Mouse (Mus musculus): ENCODE results near the gene Fam241a. TPM values are rescaled to one million over a fixed set of nuclear protein-coding genes. Genes with fewer than 3 reads are reported as not detected.
A peak's percentile ranks its signal among the peaks of the same experiment; 100 is the strongest.

The Fam241a gene
- polyA plus RNA-seq (2015; fragmentation: Nextera tagmentation; extraction: Ambion mirVana) = 14.1 and 16.6 TPM in 2 replicates

DNA sequence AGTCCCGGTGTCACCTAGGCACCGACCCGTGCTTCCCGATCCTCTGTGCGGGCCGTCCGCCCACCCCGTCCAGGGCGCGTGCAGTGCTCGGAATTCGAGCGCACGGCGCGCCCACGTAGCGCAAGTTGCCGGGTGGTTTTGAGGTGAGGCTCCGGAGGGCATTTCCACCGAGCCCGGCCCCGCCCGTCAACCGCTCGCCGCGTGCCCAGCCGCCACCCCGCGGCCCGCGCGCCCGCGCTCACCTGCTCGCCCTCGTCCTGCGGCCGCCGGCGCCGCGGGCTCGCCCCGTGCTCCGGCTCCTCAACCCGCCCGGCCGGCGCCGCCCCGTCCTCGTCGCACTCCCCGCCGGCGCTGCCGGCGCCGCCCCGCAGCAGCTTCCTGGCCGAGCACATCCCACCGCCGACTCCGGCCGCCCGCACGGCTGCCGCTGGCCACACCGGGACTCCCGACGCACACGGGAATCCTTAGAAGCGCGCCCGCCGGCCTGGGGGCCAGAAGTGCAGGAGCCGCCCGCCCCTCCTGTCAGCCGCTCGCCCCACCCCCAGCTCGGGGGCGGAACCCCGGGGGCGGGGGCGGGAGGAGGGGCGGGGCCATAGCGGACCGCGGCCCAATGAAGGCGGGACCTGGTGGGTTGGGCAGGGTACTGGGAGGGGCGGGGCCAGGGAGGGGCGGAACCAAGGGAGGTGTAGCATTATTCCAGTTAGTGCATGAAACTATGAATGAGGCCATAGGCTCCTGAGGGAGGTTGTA lies at the start of gene Fam241a:
Gene Fam241a (minus strand): TSS at position 533 of the 750 bp plus-strand sequence.
- Histone ChIP-seq H3K9me3 (replicated peaks; ENCODE audit: low read length) (no peaks in the 10 kb centered on the region), H3K9ac (ENCODE audit: low read depth, low read length) (peak within 1 kb of the TSS; percentile 73), H3K36me3 (ENCODE audit: insufficient read depth, low read length) (no peaks in the 10 kb centered on the region), H3K27ac (peak within 1 kb of the TSS; percentile 64), H3K27me3 (ENCODE audit: insufficient read depth, low read length) (no peaks in the 10 kb centered on the region), H3K4me2 (ENCODE audit: low read length) (peak within 1 kb of the TSS; percentile 71), H3K4me1 (replicated peaks; ENCODE audit: insufficient read depth, low read length) (no peaks in the 10 kb centered on the region), H3K4me3 (replicated peaks; ENCODE audit: low read depth, low read length) (peak within 1 kb of the TSS; percentile 76)
- ATAC-seq (replicated peaks; ENCODE audit: low FRiP score, low read depth) (peak; percentile 97), DNase-seq (ENCODE audit: low spot score) (peak; percentile 84)
- TF ChIP-seq CTCF (IDR thresholded peaks at IDR 0.05; ENCODE audit: low read depth) = no peak
- WGBS = 1% methylated on average over 88 of the region's 94 CpGs

DNA sequence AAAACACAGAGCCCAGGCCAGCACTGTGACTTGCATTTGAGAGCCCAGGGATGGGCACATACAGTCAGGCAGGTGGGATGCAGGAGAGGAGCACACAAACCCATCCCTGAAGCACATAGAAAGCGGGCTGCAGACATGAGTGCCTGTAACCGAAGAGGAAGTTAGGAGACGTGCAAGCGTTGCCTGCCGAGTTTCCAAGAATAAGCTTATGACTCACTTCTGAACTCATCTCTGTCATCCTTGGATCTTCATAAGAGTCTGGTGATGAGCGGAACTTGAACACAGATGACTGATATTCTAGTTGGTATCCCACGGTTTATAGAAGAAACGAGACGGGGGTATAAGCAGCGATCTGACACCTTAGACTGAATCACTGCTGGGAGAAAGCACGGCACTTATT lies 36.3 kb upstream of the Fam241a start:
- H3K27me3 ChIP-seq (ENCODE audit: insufficient read depth, low read length) = no peaks in the 10 kb centered on the region
- no peak for DNase-seq (ENCODE audit: low spot score)
- H3K9ac ChIP-seq (ENCODE audit: low read depth, low read length) = no peak overlapping the region
- ATAC-seq (replicated peaks; ENCODE audit: low FRiP score, low read depth) = no peak
- H3K4me3 ChIP-seq (replicated peaks; ENCODE audit: low read depth, low read length) = no peak overlapping the region
- H3K9me3 ChIP-seq (replicated peaks; ENCODE audit: low read length) = no peaks in the 10 kb centered on the region
- WGBS = 90% methylated on average over 11 of the region's 11 CpGs
- no peaks in the 10 kb centered on the region for H3K36me3 ChIP-seq (ENCODE audit: insufficient read depth, low read length)
- no peak overlapping the region for H3K4me2 ChIP-seq (ENCODE audit: low read length)
- TF ChIP-seq CTCF (IDR thresholded peaks at IDR 0.05; ENCODE audit: low read depth) = no peak
- H3K27ac ChIP-seq = no peak overlapping the region
- no peaks in the 10 kb centered on the region for H3K4me1 ChIP-seq (replicated peaks; ENCODE audit: insufficient read depth, low read length)

DNA sequence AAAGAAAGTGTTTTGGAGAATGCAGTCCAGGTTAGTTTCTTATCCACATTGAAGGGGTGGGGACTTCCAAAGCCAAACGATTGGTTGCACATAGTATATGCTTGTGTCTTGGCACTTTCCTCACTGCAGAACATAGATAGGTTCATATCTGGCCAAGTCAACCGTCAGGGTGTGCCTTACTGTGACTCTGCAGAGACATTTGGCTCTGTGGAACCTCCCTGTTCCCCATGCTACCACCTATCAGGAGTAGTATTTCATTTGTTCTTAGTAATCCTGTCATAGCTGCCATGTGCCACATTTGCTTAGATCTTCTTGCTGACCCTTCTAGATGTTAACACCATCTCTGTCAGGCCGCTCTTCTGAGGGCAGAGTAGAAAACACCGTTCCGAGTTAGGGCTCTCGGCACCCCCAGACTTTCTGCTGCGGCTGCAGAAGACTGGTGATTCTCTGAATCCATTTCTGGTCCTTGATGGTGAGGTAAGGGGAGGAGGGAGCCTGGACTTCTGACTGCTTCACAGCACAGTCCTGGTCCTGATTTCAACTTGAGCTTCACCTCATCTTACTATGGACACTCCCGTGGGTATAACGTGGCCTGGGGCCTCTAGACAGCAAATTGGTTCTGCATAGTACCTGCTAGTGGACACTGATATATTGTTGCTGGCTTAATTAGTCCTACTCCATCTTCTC lies 34.3 kb upstream of the Fam241a start:
- no peak for TF ChIP-seq CTCF (IDR thresholded peaks at IDR 0.05; ENCODE audit: low read depth)
- H3K4me3 ChIP-seq (replicated peaks; ENCODE audit: low read depth, low read length) = no peak overlapping the region
- H3K27ac ChIP-seq = no peak overlapping the region
- DNase-seq (ENCODE audit: low spot score) = no peak
- H3K27me3 ChIP-seq (ENCODE audit: insufficient read depth, low read length) = no peaks in the 10 kb centered on the region
- H3K36me3 ChIP-seq (ENCODE audit: insufficient read depth, low read length) = no peaks in the 10 kb centered on the region
- no peak overlapping the region for H3K9ac ChIP-seq (ENCODE audit: low read depth, low read length)
- no peak overlapping the region for H3K4me2 ChIP-seq (ENCODE audit: low read length)
- no peaks in the 10 kb centered on the region for H3K9me3 ChIP-seq (replicated peaks; ENCODE audit: low read length)
- no peak for ATAC-seq (replicated peaks; ENCODE audit: low FRiP score, low read depth)
- WGBS = 85% methylated on average over 9 of the region's 9 CpGs
- H3K4me1 ChIP-seq (replicated peaks; ENCODE audit: insufficient read depth, low read length) = no peaks in the 10 kb centered on the region

DNA sequence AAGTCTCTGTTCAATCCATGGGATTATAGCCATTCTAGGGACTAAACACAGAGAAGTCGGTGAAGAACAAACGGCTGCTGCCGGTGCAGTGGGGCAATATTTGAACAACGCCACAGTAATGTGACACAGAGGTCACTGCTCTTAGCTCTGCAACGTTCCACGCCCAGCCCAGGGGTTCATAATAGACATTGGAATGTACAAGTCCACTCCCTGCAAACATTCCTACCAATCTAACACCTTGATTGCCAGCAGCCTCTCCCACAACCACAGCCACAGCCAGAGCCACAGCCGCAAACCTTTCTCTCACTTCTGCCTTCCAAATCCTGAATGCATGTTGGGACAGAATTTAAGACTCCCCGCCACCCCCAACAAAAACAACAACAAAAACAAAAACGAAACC lies 33.8 kb upstream of the Fam241a start:
- no peaks in the 10 kb centered on the region for H3K4me1 ChIP-seq (replicated peaks; ENCODE audit: insufficient read depth, low read length)
- DNase-seq (ENCODE audit: low spot score) = peak; percentile 17
- ATAC-seq (replicated peaks; ENCODE audit: low FRiP score, low read depth) = no peak
- no peaks in the 10 kb centered on the region for H3K27me3 ChIP-seq (ENCODE audit: insufficient read depth, low read length)
- H3K9ac ChIP-seq (ENCODE audit: low read depth, low read length) = no peak overlapping the region
- 52% methylated on average over 9 of the region's 9 CpGs for WGBS
- no peak overlapping the region for H3K4me2 ChIP-seq (ENCODE audit: low read length)
- H3K9me3 ChIP-seq (replicated peaks; ENCODE audit: low read length) = no peaks in the 10 kb centered on the region
- no peak for TF ChIP-seq CTCF (IDR thresholded peaks at IDR 0.05; ENCODE audit: low read depth)
- no peak overlapping the region for H3K4me3 ChIP-seq (replicated peaks; ENCODE audit: low read depth, low read length)
- no peak overlapping the region for H3K27ac ChIP-seq
- no peaks in the 10 kb centered on the region for H3K36me3 ChIP-seq (ENCODE audit: insufficient read depth, low read length)

DNA sequence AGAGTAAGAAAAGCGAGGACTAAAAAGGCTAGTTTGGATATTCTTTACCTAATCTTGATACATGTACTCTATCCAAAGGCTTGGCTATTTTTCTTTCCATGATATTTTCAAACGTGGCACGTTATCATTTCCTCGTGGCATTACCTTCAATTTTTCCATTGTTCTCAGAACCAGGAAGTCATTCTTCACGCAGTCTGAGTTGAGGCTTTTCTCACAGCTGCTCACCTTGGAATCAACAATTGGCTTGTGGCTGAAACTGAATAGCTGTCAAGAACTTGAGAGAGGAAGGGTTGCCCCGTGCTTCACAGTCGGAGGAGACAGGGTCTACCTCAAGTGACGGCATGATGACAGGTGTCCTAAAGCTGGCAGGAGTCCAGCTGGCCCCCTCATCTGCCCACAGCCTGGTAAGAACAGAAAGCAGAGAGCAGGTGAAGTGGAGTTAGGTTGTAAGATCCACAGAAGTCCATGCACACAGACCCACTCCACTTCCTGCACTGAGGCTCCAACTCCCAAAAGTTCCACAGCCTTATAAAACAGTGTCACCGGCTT lies 30.6 kb upstream of the Fam241a start:
- DNase-seq (ENCODE audit: low spot score) (no peak), ATAC-seq (replicated peaks; ENCODE audit: low FRiP score, low read depth) (no peak)
- WGBS = 58% methylated on average over 9 of the region's 9 CpGs
- H3K4me2 ChIP-seq (ENCODE audit: low read length) = no peak overlapping the region
- H3K9ac ChIP-seq (ENCODE audit: low read depth, low read length) = no peak overlapping the region
- TF ChIP-seq CTCF (IDR thresholded peaks at IDR 0.05; ENCODE audit: low read depth) = no peak
- no peaks in the 10 kb centered on the region for H3K9me3 ChIP-seq (replicated peaks; ENCODE audit: low read length)
- no peak overlapping the region for H3K27ac ChIP-seq
- H3K4me1 ChIP-seq (replicated peaks; ENCODE audit: insufficient read depth, low read length) = no peaks in the 10 kb centered on the region
- no peaks in the 10 kb centered on the region for H3K27me3 ChIP-seq (ENCODE audit: insufficient read depth, low read length)
- no peaks in the 10 kb centered on the region for H3K36me3 ChIP-seq (ENCODE audit: insufficient read depth, low read length)
- H3K4me3 ChIP-seq (replicated peaks; ENCODE audit: low read depth, low read length) = no peak overlapping the region

DNA sequence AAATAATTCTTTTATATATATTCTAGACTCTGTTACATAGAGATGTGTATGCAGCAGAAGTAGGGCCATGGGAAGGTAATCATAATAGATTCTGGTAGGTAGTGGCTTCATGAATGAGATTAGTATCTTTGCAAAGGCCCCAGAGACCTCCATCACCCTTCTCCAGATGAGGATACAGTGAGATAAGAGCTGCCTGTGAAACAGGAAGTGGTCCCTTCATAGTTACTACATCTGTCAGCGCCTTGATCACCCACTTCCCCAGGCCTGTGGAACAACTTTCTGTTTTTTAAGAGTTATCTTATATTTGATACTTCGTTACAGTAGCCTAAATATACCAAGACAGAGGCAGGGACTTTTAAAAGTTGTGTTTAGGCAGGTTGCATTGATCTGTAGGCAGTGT lies 28.3 kb upstream of the Fam241a start:
- Histone ChIP-seq H3K9ac (ENCODE audit: low read depth, low read length) (no peak overlapping the region), H3K9me3 (replicated peaks; ENCODE audit: low read length) (no peaks in the 10 kb centered on the region), H3K27me3 (ENCODE audit: insufficient read depth, low read length) (no peaks in the 10 kb centered on the region), H3K4me1 (replicated peaks; ENCODE audit: insufficient read depth, low read length) (no peaks in the 10 kb centered on the region), H3K4me2 (ENCODE audit: low read length) (no peak overlapping the region), H3K36me3 (ENCODE audit: insufficient read depth, low read length) (no peaks in the 10 kb centered on the region), H3K4me3 (replicated peaks; ENCODE audit: low read depth, low read length) (no peak overlapping the region), H3K27ac (no peak overlapping the region)
- 73% methylated on average over 2 of the region's 2 CpGs for WGBS
- TF ChIP-seq CTCF (IDR thresholded peaks at IDR 0.05; ENCODE audit: low read depth) = no peak
- no peak for DNase-seq (ENCODE audit: low spot score)
- ATAC-seq (replicated peaks; ENCODE audit: low FRiP score, low read depth) = no peak
